Mouse (Mus musculus): ENCODE results near the gene Hspb9. TPM values are rescaled to one million over a fixed set of nuclear protein-coding genes. Genes with fewer than 3 reads are reported as not detected.
A peak's percentile ranks its signal among the peaks of the same experiment; 100 is the strongest.

Hspb9 gene
- not detected for total RNA-seq (2021)

DNA sequence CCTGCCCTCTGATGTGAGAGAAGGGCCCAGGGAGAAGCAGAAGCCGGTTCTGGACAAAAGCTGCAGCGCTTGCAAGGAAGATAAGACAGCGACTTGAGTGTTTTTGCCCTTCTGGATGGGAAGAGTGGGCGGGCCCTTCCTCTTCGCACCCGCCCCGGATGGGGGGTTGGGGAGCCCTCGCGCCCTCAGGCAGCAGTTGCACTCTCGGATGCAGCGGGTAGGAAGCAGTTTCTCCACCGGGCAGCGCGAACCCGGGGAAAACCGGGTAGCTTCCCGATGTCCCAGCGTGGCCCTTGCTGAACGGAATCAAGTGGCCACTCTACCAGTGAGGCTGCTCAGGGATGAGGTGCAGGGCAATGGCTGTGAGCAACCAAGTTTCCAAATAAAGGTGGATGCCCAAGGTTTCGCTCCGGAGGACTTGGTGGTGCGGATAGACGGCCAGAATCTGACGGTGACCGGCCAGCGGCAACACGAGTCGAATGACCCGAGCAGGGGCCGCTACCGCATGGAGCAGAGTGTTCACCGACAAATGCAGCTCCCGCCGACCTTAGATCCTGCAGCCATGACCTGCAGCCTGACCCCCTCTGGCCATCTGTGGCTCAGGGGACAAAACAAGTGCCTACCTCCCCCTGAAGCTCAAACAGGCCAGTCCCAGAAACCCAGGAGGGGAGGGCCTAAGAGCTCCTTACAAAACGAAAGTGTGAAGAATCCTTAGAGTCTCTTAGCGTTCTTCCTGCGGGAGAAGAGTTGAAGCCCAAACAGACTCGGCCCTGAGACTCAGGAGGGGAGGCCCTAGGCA lies at the start of gene Hspb9:
TSS of gene Hspb9 (plus strand) at position 116 of the 799 bp plus-strand sequence.
- DNase-seq: peak in 1 of 2 experiments; percentile 55

DNA sequence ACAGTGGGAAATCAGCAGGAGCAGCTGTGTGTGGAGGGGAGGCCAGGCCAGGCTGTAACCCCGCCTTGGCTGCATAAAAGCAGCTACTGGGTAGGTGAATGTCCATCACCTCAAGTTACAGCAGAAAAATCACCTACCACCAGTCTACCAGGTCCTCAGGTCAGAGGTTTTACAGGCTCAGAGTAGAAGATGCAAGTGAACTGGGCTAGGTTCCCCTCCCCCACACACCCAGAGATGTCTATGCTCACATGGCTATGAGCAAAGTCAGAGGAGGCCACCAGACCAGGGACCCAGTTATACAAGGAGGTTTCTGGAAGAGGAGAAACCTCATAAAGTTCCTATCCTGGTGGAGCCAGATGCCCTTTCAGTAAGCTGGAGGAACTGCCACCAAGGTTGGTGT lies 42.6 kb upstream of the Hspb9 start:
- DNase-seq: no peak

GRCm38 (mm10) chr11:100671956-100672355 lies 41.7 kb upstream of the Hspb9 start:
- DNase-seq: no peak

DNA sequence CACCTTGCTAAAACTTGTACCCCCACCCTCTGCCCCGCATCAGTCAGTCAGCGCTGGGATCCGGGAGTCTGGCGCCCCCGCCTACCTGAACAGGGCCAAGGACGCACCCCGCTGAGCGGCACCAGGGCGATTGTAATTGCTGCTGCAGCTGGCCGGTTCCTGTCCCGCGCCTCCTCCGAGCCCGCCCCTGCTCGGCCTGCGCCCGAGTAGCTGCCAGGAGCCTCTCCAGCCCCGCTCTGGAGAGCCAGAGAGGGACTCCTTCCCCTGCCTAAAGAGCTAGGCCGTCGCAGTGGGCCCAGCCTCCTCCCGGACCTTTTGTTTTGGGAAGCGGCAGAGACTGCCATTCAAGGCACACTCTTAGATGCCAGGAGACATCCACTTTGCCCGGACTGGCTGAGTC lies 40.5 kb upstream of the Hspb9 start:
- no peak for DNase-seq

- DNase-seq: peak in 1 of 2 experiments; percentile 4
Observed at GRCm38 (mm10) chr11:100677810-100678209, 35.8 kb upstream of the Hspb9 start.

GRCm38 (mm10) chr11:100681826-100682225 lies 31.8 kb upstream of the Hspb9 start:
- DNase-seq: no peak

- DNase-seq: no peak
Observed at GRCm38 (mm10) chr11:100682526-100682925, 31.1 kb upstream of the Hspb9 start.

DNA sequence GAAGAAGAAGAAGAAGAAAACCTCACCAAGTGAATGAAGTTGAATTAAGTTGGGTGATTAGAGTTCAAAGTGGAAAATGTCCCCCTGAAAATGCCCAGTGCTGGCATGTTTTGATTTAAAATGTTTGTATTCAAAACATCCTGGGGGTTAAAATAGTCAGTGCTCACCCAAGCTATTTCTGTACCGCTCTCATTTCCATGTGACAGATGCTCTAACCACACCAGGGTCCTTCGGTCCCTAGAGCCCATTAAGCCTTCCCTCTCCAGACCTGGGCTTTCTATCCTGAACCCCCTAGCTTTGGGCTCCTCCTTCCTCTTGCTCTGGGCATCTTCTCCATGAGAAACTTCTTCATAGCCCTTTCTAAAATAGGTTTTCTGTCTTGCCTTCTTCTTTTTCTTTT lies 29.6 kb upstream of the Hspb9 start:
- DNase-seq: no peak

GRCm38 (mm10) chr11:100685371-100685770 lies 28.3 kb upstream of the Hspb9 start:
- no peak for DNase-seq

DNA sequence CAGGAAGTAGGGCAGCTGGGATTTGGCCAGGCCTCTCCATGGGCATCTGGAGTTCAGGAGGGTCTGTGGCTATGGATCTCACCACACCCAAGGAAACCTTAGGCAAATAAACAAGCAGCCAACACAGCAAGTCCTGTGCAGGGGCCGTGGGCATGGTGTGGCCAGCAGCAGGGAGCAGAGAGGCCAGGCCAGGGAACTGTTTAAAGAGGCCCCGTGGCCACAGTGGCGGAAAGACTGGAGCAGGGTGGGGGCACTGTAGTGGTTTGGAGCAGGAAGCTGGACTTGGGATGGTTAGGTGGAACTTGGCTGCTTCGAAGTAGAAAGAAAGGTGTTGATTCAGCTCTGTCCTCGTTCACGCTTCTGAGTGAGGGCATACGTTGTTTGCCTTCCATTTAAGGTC lies 26.4 kb upstream of the Hspb9 start:
- no peak for DNase-seq

DNA sequence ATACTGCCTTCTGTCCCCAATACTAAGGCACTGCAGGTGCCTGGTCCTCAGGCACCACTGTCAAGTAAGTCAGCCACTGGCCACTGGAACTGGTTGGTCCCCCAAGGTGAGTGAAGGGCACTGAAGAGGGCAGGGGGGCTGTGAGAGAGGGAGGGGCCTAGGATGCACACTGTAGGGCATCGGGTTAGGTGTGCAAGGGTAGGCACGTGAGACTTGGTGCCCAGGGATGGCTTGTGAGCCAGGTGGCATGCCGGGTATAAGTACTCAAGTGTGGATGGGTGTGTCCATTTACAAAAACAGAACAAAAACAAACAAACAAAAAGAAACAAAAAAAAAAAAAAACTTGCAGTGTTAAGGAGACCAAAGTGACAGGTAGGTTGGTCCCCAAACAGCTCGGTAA lies 25.2 kb upstream of the Hspb9 start:
- DNase-seq: no peak

DNA sequence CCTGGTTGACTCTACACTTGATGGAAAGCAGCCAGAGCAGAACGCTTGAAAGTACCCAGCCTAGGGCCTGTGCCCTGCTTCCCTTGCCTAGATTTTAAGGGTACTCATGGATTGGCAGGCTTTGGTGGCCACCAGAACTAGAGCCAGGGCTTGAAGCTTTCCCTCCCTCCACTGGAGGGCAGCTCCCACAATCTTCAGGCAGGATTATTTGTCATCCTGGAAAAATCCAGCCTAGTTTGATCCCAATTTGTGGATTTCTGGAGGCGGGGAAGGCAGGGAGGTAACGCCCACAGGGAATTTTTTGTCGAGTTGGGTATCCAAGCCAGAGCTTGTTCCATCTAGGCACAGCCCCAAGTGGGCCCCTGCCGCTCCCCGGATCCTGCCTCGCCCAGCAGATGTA lies 23.3 kb upstream of the Hspb9 start:
- no peak for DNase-seq

DNA sequence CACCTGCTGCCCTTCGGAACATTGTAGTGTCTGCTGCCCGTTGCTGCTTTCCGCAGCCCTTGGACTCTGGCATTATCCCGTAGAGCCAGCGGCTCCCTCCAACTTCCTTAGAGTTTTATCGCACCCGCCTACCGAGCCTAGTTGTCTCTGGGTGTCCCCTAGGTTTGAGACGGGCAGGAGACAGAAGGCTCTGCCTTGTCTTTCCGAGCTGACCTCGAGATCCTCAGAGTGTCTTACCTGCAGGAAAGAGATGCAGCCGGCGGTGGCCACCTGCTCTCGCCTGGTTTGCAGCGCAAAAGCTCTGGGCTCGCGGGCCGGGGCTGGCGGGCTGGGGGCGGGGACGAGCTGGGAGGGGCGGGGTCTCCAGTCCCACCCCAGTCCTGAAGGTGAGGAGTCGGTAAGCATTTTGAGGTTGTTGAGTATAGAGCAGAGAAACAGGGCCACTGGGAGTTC lies 21.5 kb upstream of the Hspb9 start, which contains the start of gene Zfp385c:
TSS of gene Zfp385c (minus strand) at position 292 of the 453 bp plus-strand sequence.
- no peak for DNase-seq

DNA sequence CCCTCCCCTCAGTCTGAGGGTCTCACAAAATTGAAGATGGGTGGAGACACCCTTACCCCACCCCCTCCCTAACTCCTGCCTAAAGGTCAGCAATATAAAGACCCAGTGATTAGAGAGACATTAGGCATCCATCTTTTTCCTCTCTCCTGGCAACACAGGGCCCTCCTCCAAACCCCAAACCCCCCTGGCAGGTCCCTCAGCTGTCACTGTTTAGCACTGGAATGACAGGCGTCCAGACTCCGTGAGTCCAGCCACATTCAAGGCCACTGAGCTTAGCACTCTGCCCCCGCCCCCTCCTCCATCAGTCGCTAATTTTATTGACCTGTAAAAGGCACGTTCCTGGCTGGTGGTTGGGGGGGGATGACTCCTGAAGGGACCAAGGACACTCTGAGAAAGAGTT lies 20.5 kb upstream of the Hspb9 start:
- no peak for DNase-seq

DNA sequence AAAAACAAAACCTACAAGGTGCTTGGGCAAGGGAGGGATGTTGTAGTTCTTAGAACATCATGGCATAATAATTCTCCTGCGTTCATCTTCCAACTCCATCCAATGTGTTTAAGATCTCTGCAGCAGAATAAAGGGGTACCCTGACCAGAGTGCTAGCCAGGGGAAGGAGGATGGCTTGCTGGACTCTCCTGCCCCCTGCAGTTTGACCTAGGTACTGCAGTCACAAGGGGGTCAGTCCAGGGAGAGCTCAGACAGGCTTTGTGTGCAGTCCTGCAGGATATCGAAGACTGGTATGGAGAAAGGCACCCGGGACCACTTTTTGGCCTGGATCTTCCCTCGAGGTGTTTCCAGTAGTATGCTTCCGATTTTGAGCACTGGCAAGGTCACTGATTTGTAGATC lies 18.7 kb upstream of the Hspb9 start:
- DNase-seq: peak; percentile 71 to 74

DNA sequence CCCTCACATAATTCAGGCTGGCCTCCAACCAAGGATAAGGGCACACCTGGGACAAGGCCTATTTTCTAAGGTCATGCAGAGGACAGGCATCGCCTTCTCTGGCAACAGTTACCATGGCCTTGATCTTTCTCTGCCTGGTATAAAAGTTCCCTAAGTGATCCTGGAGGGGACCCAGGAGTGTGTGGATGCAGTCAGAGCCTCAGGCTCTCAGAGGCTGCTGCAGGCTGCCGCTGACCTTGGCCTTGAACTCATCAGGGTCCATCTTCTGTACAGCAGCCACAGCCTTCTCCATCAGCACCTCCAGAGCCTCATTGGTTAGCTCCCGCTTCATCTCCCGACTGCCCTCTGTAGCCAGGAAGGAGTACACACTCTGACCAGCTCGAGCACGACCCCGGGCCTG lies 15.7 kb upstream of the Hspb9 start:
- no peak for DNase-seq

DNA sequence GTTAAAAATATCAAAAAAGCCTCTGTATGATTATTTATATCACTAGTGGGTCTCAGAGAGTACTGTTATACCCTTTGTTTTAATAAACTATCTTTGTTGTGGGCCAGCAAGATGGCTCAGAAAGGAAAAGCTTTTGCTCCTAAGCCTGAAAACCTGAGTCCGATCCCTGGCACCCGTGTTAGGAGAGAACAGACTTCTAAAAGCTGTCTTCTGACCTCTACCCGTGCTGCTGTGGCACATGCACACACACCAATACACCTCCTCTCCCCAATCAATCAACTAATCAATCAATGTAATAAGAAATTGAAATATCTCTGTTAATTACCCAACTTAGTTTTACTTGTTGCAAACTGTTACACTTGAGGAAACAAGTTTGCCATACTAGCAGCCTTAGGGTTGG lies 12.9 kb upstream of the Hspb9 start:
- no peak for DNase-seq

GRCm38 (mm10) chr11:100701301-100701700 lies 12.3 kb upstream of the Hspb9 start:
- DNase-seq: no peak

GRCm38 (mm10) chr11:100702081-100702851 lies 11.4 kb upstream of the Hspb9 start:
- DNase-seq: peak in 1 of 2 experiments; percentile 59

GRCm38 (mm10) chr11:100702906-100703305 lies 10.7 kb upstream of the Hspb9 start:
- no peak for DNase-seq

DNA sequence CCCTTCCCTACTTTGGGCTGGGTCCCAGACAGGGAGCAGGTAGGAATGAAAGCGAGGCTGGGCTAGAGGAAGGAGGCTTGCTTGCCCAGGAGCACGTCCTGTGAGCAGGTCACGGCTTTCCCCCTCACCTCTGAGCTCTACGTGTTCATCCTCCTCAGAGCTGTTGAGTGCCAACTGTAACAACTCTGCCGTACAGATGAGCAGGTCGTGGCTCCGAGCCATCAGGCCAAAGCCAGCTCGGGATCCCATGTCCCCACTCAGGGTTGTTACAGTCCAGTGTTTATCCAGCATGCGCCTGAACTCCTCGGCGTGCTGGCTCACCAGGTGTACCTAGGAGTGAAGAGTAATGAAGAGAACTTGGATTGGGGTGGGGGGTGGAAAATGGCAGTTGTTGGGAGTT lies 10.3 kb upstream of the Hspb9 start:
- DNase-seq: no peak

GRCm38 (mm10) chr11:100703851-100704531 lies 9.7 kb upstream of the Hspb9 start, which contains the start of gene Dhx58:
TSS of gene Dhx58 (minus strand) at chr11:100704271.
- DNase-seq: no peak

Data from layer of hippocampus, postnatal 36 days (tissue).